Mouse (Mus musculus) stomach, embryonic 15.5 days (tissue): ENCODE measurements around the gene Hist1h4m. TPM values are rescaled to one million over a fixed set of nuclear protein-coding genes. Genes with fewer than 3 reads are reported as not detected.

Source experiments
- microRNA-seq: library from miRNA; unstranded; fragments of <30 nt; microRNA quantifications from one replicate; pipeline ENCODE4, GENCODE M21; 2016
- polyA plus RNA-seq: library from polyadenylated mRNA; unstranded; fragments of >200 nt; fragmentation: Nextera tagmentation; extraction: Ambion mirVana; gene quantifications from 2 replicates; pipeline ENCODE4 v1.2.1, GENCODE M21; 2015

The Hist1h4m gene
- polyA plus RNA-seq, 1 experiment from 2014 or later: 0.68 TPM

Small RNA genes lying within 50 kb of the gene (microRNA-seq; reads per million reads assigned to microRNA genes)
- gene Gm19658 (not detected), gene Gm44346 (not detected), gene Gm44466 (not detected)

Other genes with a start within 250 kb of the Hist1h4m start
- gene Olfr1364, start 230.0 kb upstream of the Hist1h4m start, polyA plus RNA-seq: not detected in 2 replicates
- not detected in 2 replicates for gene Olfr1362, start 197.7 kb upstream of the Hist1h4m start, polyA plus RNA-seq
- not detected in 2 replicates for gene Olfr11, start 169.2 kb upstream of the Hist1h4m start, polyA plus RNA-seq
- gene Olfr1361, start 148.4 kb upstream of the Hist1h4m start, polyA plus RNA-seq: not detected in 2 replicates
- gene Olfr1360, start 134.3 kb upstream of the Hist1h4m start, polyA plus RNA-seq: not detected in 2 replicates
- gene Olfr1359, start 113.6 kb upstream of the Hist1h4m start, polyA plus RNA-seq: not detected in 2 replicates
- 1.4 and 4.4 TPM in 2 replicates for gene Hist1h2bl, start 95.6 kb upstream of the Hist1h4m start, polyA plus RNA-seq
- 25.1 TPM in 2 replicates for gene Hist1h2ai, start 95.3 kb upstream of the Hist1h4m start, polyA plus RNA-seq
- gene Hist1h3h, start 94.1 kb upstream of the Hist1h4m start, polyA plus RNA-seq: 4.7 and 6.3 TPM in 2 replicates
- 2.5 and 3.3 TPM in 2 replicates for gene Hist1h2bm, start 89.7 kb upstream of the Hist1h4m start, polyA plus RNA-seq
- gene Hist1h4j, start 76.7 kb upstream of the Hist1h4m start, polyA plus RNA-seq: 2.9 and 3.6 TPM in 2 replicates
- gene Hist1h4k, start 61.2 kb upstream of the Hist1h4m start, polyA plus RNA-seq: 2.4 and 3.2 TPM in 2 replicates
- 28.6 and 40.6 TPM in 2 replicates for gene Hist1h2ak, start 57.9 kb upstream of the Hist1h4m start, polyA plus RNA-seq
- 3.3 and 6.0 TPM in 2 replicates for gene Hist1h2bn, start 57.6 kb upstream of the Hist1h4m start, polyA plus RNA-seq
- gene Hist1h1b, start 31.1 kb upstream of the Hist1h4m start, polyA plus RNA-seq: 25.3 and 26.3 TPM in 2 replicates
- gene Hist1h3i, start 28.4 kb upstream of the Hist1h4m start, polyA plus RNA-seq: 109 and 120 TPM in 2 replicates
- 9.6 and 16.6 TPM in 2 replicates for gene Hist1h2an, start 24.5 kb upstream of the Hist1h4m start, polyA plus RNA-seq
- 1.4 and 2.1 TPM in 2 replicates for gene Hist1h2bp, start 24.3 kb upstream of the Hist1h4m start, polyA plus RNA-seq
- gene Hist1h2bq, start 1.5 kb upstream of the Hist1h4m start, polyA plus RNA-seq: 17.3 and 17.7 TPM in 2 replicates
- 1.7 TPM in 1 of 2 replicates, not detected in the other for gene Hist1h2ao, start 1.3 kb upstream of the Hist1h4m start, polyA plus RNA-seq
- 14.0 and 15.4 TPM in 2 replicates for gene Hist1h4n, start 20.4 kb downstream of the Hist1h4m start, polyA plus RNA-seq
- 2,912 and 3,763 TPM in 2 replicates for gene Hist1h2ap, start 21.8 kb downstream of the Hist1h4m start, polyA plus RNA-seq
- 19.8 and 19.9 TPM in 2 replicates for gene Hist1h2br, start 22.0 kb downstream of the Hist1h4m start, polyA plus RNA-seq
- 7.8 and 8.5 TPM in 2 replicates for gene Zfp184, start 133.3 kb downstream of the Hist1h4m start, polyA plus RNA-seq
- 0.09 and 0.12 TPM in 2 replicates for gene Pom121l2, start 169.4 kb downstream of the Hist1h4m start, polyA plus RNA-seq
- 0.94 and 1.5 TPM in 2 replicates for gene Prss16, start 198.0 kb downstream of the Hist1h4m start, polyA plus RNA-seq
- gene Hist1h2ah, start 223.8 kb downstream of the Hist1h4m start, polyA plus RNA-seq: 4.9 and 13.3 TPM in 2 replicates
- gene Hist1h2bk, start 224.1 kb downstream of the Hist1h4m start, polyA plus RNA-seq: 4.6 and 5.5 TPM in 2 replicates
- gene Hist1h4i, start 229.6 kb downstream of the Hist1h4m start, polyA plus RNA-seq: 19.1 and 19.3 TPM in 2 replicates
- gene Hist1h2ag, start 231.2 kb downstream of the Hist1h4m start, polyA plus RNA-seq: 36.1 and 42.9 TPM in 2 replicates
- gene Hist1h2bj, start 231.5 kb downstream of the Hist1h4m start, polyA plus RNA-seq: 7.8 and 8.5 TPM in 2 replicates